Comparison of ENCODE assay signal across 24 mouse cellular contexts in the genomic region with DNA sequence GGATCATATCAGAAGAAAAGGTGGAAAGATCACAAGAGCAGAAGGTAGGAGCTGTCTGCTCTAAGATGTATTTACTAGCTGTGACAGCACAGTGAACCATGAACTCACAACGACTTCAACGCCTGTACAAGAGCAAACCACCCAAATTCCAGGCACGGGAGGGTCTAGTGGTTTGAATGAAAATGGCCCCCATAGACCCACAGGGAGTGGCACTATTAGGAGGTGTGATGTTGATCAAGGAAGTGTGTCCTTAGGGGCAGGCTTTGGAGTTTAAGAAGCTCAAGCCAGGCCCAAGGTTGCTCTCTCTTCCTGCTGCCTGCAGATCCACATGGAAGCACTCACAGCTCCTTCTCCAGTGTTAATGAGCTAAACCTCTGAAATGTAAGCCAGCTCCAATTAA.
"Had no signal": no experiment of that assay in that cellular context is flagged by ENCODE, and none has a peak within 500 bp of the region (broad histone marks: within the 10 kb centered on the region; RNA-seq: fewer than 3 reads in every experiment).

No protein-coding gene starts in this region.

- H3K27me3 ChIP-seq: embryonic facial prominence, embryonic 12.5 days; embryonic facial prominence, embryonic 13.5 days; embryonic facial prominence, embryonic 15.5 days; forebrain, embryonic 13.5 days; forebrain, embryonic 15.5 days had no signal

- H3K4me3 ChIP-seq: embryonic facial prominence, embryonic 10.5 days; embryonic facial prominence, embryonic 12.5 days; embryonic facial prominence, embryonic 13.5 days; embryonic facial prominence, embryonic 15.5 days; erythroblast, embryonic 14.5 days; forebrain, embryonic 10.5 days; forebrain, embryonic 12.5 days; forebrain, embryonic 13.5 days; forebrain, embryonic 15.5 days; gastrocnemius, adult 2 months; heart, adult 2 months; heart, embryonic 10.5 days had no signal

- DNase-seq: cerebellum, adult 9-11 months; cerebellum, postnatal 10 days; cerebellum, postnatal 14 days; cerebellum, postnatal 25 days; cerebellum, postnatal 36 days; embryo, embryonic 11 days; forebrain, postnatal 0 days; gastrocnemius, adult 2 months; gastrocnemius, postnatal 10 days; gastrocnemius, postnatal 14 days; gastrocnemius, postnatal 25 days; gastrocnemius, postnatal 36 days; heart, adult 18-20 months; heart, adult 2 months had no signal

- H3K27ac ChIP-seq: embryonic facial prominence, embryonic 10.5 days; embryonic facial prominence, embryonic 12.5 days; embryonic facial prominence, embryonic 13.5 days; embryonic facial prominence, embryonic 15.5 days; forebrain, embryonic 10.5 days; forebrain, embryonic 12.5 days; forebrain, embryonic 13.5 days; forebrain, embryonic 15.5 days; gastrocnemius, adult 2 months; heart, adult 2 months; heart, embryonic 10.5 days had no signal

- H3K9me3 ChIP-seq: embryonic facial prominence, embryonic 10.5 days; embryonic facial prominence, embryonic 12.5 days; embryonic facial prominence, embryonic 13.5 days; embryonic facial prominence, embryonic 15.5 days; forebrain, embryonic 10.5 days; forebrain, embryonic 12.5 days; forebrain, embryonic 13.5 days; forebrain, embryonic 15.5 days; heart, embryonic 10.5 days had no signal

- H3K36me3 ChIP-seq: embryonic facial prominence, embryonic 10.5 days; embryonic facial prominence, embryonic 12.5 days; embryonic facial prominence, embryonic 13.5 days; embryonic facial prominence, embryonic 15.5 days; forebrain, embryonic 10.5 days; forebrain, embryonic 12.5 days; forebrain, embryonic 15.5 days; heart, embryonic 10.5 days had no signal
